Mouse (Mus musculus) ES-E14 (cell line): ENCODE measurements around the gene BC025920.

Experiments used
- CHD2 ChIP-seq: IDR thresholded peaks from 2 replicates; pipeline ENCODE4 v1.6.1; 2014; ENCODE audit warnings: mild to moderate bottlenecking, low read depth, low read length, inconsistent platforms
- ZC3H11A ChIP-seq: IDR thresholded peaks from 2 replicates; pipeline ENCODE4 v1.6.1; 2012; ENCODE audit warnings: low read depth, mild to moderate bottlenecking, inconsistent platforms, low read length, borderline replicate concordance
- ZNF384 ChIP-seq: IDR thresholded peaks from 2 replicates; pipeline ENCODE4 v1.6.1; 2012; ENCODE audit warnings: low read depth, low read length, inconsistent platforms

DNA sequence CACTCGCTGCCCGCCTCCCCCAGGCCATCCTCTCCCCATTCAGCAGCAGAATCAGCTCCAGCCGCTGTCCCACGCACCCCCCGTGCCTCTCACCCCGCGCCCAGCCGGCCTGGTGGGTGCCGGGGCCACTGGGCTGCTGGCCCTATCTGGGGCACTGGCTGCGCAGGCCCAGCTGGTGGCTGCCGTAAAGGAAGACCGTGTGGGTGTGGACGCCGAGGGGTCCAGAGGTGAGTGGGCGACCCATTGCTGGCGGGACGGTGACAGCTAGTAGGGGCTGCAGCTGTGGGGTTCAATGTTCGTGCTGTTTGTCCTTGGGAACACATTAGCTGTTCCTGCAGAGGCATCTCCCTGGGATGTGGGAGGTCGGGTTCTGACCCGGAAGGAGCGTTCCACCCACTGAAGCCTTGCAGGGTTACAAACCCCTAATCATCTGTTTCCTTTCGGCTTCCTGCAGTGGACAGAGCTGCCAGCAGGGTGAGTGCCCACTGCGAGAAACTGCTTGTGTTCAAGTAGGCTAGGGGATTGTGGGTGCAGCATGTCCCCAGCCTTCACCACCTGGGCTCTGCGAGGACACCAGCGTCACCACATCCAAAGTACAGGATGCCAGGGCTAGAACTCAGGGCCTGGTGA is 25.5 kb upstream of the BC025920 start:
- TF ChIP-seq ZC3H11A (no peak), CHD2 (no peak), ZNF384 (no peak)
